Mouse (Mus musculus) stomach, embryonic 15.5 days (tissue): ENCODE results near the gene Grm4. TPM values are rescaled to one million over a fixed set of nuclear protein-coding genes. Genes with fewer than 3 reads are reported as not detected.
A peak's percentile ranks its signal among the peaks of the same experiment; 100 is the strongest.

ENCODE experiments used
- ATAC-seq: fragments of 200-750 bp; cut with Nextera tagmentation; 2 replicates; pipeline ENCODE4 v1.8.0; 2017; ENCODE audit warnings: low read depth, moderate number of reproducible peaks, moderate TSS enrichment; ENCODE audit not compliant: insufficient read depth, low FRiP score
- H3K27ac ChIP-seq: fragments of 300-500 bp; sonication (generic); 2 replicates; pipeline ENCODE4 v1.5.1; 2015; ENCODE audit warnings: mild to moderate bottlenecking, inconsistent platforms
- H3K27me3 ChIP-seq: fragments of 300-500 bp; sonication (generic); replicated peaks from 2 replicates; pipeline ENCODE4 v1.6.1; 2015; ENCODE audit warnings: inconsistent platforms
- H3K36me3 ChIP-seq: fragments of 300-500 bp; sonication (generic); 2 replicates; pipeline ENCODE4 v1.6.1; 2015; ENCODE audit warnings: inconsistent platforms
- H3K4me1 ChIP-seq: fragments of 300-500 bp; sonication (generic); 2 replicates; pipeline ENCODE4 v1.6.1; 2015; ENCODE audit warnings: inconsistent platforms
- H3K4me2 ChIP-seq: fragments of 300-500 bp; sonication (generic); 2 replicates; pipeline ENCODE4 v1.6.1; 2015; ENCODE audit warnings: mild to moderate bottlenecking, inconsistent platforms
- H3K4me3 ChIP-seq: fragments of 300-500 bp; sonication (generic); replicated peaks from 2 replicates; pipeline ENCODE4 v1.5.1; 2015; ENCODE audit warnings: inconsistent platforms
- H3K9ac ChIP-seq: fragments of 300-500 bp; sonication (generic); 2 replicates; pipeline ENCODE4 v1.6.1; 2015; ENCODE audit warnings: inconsistent platforms
- H3K9me3 ChIP-seq: fragments of 300-500 bp; sonication (generic); 2 replicates; pipeline ENCODE4 v1.6.1; 2016; ENCODE audit warnings: inconsistent platforms
- WGBS: fragments of 180-500 bp; shearing (Covaris S2); methylation state at CpG from one replicate; pipeline ENCODE4 v1.1.7; 2015; 5-methylcytosine and 5-hydroxymethylcytosine counted together
- polyA plus RNA-seq: library from polyadenylated mRNA; unstranded; fragments of >200 nt; fragmentation: Nextera tagmentation; extraction: Ambion mirVana; gene quantifications from 2 replicates; pipeline ENCODE4 v1.2.1, GENCODE M21; 2015

Gene Grm4
- polyA plus RNA-seq, 1 experiment from 2014 or later, result 0.35 TPM

DNA sequence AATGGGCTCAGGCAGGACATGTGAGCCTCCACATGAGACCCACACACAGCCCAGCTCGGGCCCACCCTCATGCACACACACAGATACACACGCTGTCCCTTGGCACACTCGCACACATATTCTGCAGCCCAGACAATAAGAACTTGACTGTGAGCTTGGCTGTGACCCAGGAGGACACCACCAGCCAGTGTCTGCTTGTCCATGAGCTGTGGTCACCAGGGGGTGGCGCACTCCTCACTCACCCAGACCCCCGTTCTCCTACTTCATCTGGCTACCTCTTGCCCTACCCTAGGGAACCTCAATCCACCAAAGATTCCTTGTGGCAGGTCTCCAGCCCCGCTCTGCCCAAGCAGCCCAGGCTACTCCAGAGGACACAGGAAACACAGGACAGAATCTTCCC lies 72.5 kb downstream of the Grm4 start:
- H3K4me3 ChIP-seq, result no peak overlapping the region
- H3K9me3 ChIP-seq, result no peaks in the 10 kb centered on the region
- 65% methylated on average over 6 of the region's 6 CpGs for WGBS
- no peaks in the 10 kb centered on the region for H3K36me3 ChIP-seq
- H3K27me3 ChIP-seq, result no peaks in the 10 kb centered on the region
- H3K27ac ChIP-seq, result no peak overlapping the region
- H3K4me1 ChIP-seq, result peaks cover 8% of the 10 kb centered on the region; the same call in 1 of the 2 replicates
- ATAC-seq, result no peak
- no peak overlapping the region for H3K4me2 ChIP-seq
- no peak overlapping the region for H3K9ac ChIP-seq

DNA sequence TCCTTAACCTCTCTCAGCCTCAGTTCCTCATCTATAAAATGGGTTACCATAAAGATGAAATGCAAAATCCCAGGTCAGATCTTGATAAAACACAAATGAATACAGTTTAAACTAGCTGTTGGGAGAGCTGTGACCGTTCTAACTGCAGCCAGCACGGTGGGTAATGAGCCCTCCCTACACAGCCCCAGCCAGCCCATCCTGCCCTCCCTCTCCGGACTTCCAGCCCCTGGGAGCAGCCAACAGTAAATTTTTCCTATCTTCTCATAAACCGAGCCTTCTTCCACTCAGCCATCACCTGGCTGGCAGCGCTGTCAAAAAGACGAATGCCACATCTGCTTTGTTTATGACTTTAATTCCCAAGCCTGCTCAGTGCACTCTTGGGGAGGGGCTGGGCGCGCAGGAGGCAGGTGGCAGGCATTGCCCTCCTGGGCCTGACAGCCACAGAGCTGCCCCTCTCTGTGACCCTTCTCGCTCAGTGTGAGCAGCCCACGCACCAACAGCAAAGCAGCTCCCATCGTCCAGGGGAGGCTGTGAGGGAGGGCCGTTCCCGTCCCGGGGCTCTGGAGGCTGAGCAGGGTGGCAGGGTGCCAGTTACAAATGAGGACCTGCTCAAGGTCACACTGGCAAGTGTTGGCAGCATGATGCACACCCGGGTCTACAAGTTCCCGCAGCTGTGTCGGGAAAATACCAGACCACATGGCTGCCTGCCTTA lies 75.7 kb downstream of the Grm4 start:
- H3K36me3 ChIP-seq, result no peaks in the 10 kb centered on the region
- no peaks in the 10 kb centered on the region for H3K9me3 ChIP-seq
- H3K4me1 ChIP-seq, result peaks cover 8% of the 10 kb centered on the region; the same call in 1 of the 2 replicates
- no peak overlapping the region for H3K27ac ChIP-seq
- ATAC-seq, result no peak
- H3K4me3 ChIP-seq, result no peak overlapping the region
- no peak overlapping the region for H3K9ac ChIP-seq
- no peaks in the 10 kb centered on the region for H3K27me3 ChIP-seq
- 38% methylated on average over 17 of the region's 17 CpGs for WGBS
- no peak overlapping the region for H3K4me2 ChIP-seq

DNA sequence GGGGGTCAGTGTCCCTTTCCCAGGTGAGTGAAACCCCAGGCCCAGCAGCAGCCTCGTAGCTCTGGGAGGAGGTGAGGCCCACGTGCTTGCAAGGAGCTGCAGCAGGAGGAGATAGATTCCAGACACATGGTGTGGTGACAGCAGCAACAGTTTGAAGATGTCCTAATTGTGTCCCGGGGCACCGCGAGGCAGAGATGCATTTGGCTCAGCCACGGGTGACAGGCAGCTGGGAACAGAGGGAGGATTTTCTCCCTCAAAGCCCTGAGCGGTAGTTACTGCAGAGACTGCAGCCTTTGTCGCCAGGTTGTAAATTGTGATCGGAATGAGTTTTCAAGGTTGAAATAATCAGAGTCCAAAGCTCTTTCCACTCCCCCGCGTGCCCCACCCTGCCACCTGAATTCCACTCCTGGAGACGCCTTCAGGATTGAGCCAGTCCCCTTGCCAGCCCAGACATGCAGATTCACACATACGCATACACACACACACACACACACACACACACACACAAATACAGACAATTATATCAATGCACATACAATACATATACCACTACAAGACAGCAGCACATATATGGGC lies 78.6 kb downstream of the Grm4 start:
- H3K36me3 ChIP-seq, result no peaks in the 10 kb centered on the region
- ATAC-seq, result no peak
- no peaks in the 10 kb centered on the region for H3K9me3 ChIP-seq
- no peak overlapping the region for H3K4me3 ChIP-seq
- no peak overlapping the region for H3K4me2 ChIP-seq
- H3K9ac ChIP-seq, result no peak overlapping the region
- peak overlapping the region; percentile 7; the same call in 1 of the 2 replicates for H3K27ac ChIP-seq
- WGBS, result 36% methylated on average over 13 of the region's 13 CpGs
- H3K27me3 ChIP-seq, result no peaks in the 10 kb centered on the region
- H3K4me1 ChIP-seq, result peaks cover 8% of the 10 kb centered on the region; the same call in 1 of the 2 replicates

DNA sequence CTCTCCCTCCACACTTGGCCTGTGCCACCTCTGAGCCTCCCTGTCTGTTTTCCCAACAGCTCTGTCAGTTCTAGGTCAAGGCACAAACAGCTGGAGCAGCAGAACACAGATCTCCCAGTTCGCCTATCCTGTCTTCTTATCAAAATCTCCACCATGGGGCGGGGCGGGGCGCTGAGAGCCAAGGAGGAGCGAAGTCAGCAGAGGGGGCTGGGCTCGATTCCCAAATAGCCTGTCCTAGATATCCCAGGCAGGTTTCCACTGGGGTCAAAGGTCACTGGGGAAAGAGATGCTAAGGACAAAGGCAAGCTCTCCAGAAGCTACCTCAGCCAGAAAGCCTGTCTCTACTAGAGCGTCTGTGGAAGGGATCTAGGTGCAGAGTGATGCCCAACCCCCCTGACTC lies 79.4 kb downstream of the Grm4 start:
- H3K27me3 ChIP-seq, result no peaks in the 10 kb centered on the region
- H3K9ac ChIP-seq, result no peak overlapping the region
- H3K9me3 ChIP-seq, result no peaks in the 10 kb centered on the region
- H3K4me2 ChIP-seq, result no peak overlapping the region
- ATAC-seq, result no peak
- H3K27ac ChIP-seq, result no peak overlapping the region
- 52% methylated on average over 7 of the region's 7 CpGs for WGBS
- no peaks in the 10 kb centered on the region for H3K36me3 ChIP-seq
- peaks cover 8% of the 10 kb centered on the region; the same call in 1 of the 2 replicates for H3K4me1 ChIP-seq
- no peak overlapping the region for H3K4me3 ChIP-seq

DNA sequence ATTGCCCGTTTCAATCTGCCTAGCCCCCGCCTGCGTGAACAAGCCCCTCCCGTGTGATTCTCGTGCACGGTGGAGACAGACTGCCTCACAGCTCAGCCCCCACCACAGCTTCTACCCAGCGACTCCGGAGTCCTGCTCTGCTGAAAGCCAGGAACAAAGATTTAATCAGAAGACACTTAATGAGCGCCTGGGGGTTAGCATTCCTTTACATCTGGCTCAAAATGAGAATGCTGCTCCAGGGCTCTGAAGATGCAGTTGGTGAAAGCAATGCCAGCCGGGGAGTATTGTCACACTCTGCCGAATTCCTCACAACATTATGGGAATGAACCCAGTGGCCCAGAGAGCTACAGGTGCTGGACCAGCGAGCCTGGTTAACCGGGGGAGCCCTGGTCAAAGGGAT lies 85.4 kb downstream of the Grm4 start:
- Histone ChIP-seq H3K36me3 (no peaks in the 10 kb centered on the region), H3K27ac (no peak overlapping the region), H3K4me2 (no peak overlapping the region), H3K9ac (no peak overlapping the region), H3K4me1 (no peaks in the 10 kb centered on the region), H3K4me3 (no peak overlapping the region), H3K27me3 (no peaks in the 10 kb centered on the region), H3K9me3 (no peaks in the 10 kb centered on the region)
- no peak for ATAC-seq
- 55% methylated on average over 13 of the region's 13 CpGs for WGBS

DNA sequence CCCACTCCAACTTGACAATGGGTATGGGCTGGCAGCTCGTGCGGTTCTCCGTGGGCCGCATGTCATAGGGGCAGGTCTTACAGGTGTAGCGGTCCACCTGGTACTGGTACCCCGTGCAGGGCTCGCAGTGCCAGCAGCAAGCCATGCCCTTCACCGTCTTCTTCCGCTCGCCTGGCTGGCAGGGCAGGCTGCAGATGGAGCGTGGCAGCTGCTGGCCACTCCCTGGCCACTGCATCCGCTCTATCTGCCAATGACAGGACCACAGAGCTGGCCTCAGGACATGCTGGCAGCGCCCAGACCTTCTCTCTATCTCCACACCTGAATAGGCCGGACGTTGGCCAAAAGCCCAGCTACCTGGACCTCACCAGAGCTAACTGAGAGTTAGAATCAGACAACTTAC lies 86.0 kb downstream of the Grm4 start:
- ATAC-seq, result no peak

DNA sequence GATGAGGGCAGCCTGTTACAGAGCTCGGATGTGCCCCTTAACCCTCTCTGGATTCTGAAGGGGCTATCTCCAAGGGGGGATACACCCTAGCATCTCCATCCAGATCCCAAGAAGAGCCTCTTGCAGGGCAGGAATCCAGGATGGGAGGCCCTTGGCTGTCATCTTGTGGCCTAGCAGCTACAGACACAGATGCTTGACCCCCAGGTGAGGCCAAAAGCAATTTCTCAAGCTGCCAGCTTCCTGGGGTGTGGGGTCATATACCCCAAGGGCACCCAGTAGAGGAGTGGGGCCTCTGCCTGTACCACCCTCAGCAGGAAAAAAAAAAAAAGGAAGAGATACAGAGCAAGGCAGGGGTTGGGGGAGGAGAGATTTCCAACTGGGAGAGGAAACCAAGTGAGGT lies 87.1 kb downstream of the Grm4 start:
- H3K4me3 ChIP-seq, result no peak overlapping the region
- no peak overlapping the region for H3K9ac ChIP-seq
- no peaks in the 10 kb centered on the region for H3K4me1 ChIP-seq
- no peak overlapping the region for H3K27ac ChIP-seq
- H3K27me3 ChIP-seq, result no peaks in the 10 kb centered on the region
- H3K36me3 ChIP-seq, result no peaks in the 10 kb centered on the region
- WGBS, result 70% methylated on average over 1 of the region's 1 CpGs
- no peak for ATAC-seq
- no peak overlapping the region for H3K4me2 ChIP-seq
- no peaks in the 10 kb centered on the region for H3K9me3 ChIP-seq

More for the DNA sequence above, 86.0 kb downstream of the Grm4 start:
- Histone ChIP-seq H3K4me2 (no peak overlapping the region), H3K27ac (no peak overlapping the region), H3K9ac (no peak overlapping the region), H3K4me3 (no peak overlapping the region), H3K36me3 (no peaks in the 10 kb centered on the region), H3K4me1 (no peaks in the 10 kb centered on the region), H3K9me3 (no peaks in the 10 kb centered on the region), H3K27me3 (no peaks in the 10 kb centered on the region)
- 92% methylated on average over 15 of the region's 15 CpGs for WGBS

DNA sequence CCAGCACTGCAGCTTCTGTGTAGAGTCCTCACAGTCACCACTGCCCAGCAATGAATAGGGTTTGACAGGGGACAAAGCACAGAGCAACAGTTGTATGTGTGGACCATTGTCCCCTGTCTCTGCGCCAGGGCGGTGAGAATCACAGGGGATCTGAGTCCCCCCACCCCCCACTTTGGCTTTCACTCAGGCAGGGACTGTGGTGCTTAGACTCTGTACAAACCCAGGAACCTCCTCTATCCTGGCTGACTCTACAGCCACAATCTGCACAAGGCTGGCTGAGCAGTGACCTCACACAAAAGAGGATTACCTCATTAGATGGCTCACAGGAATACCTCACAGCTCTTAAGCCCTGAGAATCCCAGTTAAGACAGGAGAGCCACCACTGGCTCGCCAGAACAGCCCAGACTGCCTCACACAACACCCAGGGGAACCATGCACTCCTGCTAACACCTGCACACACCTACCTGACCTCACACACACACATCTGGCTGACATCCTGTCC lies 88.0 kb downstream of the Grm4 start:
- H3K9me3 ChIP-seq, result no peaks in the 10 kb centered on the region; the same call in 1 of the 2 replicates
- H3K36me3 ChIP-seq, result no peaks in the 10 kb centered on the region
- no peak overlapping the region for H3K9ac ChIP-seq
- H3K4me3 ChIP-seq, result no peak overlapping the region
- WGBS, result 70% methylated on average over 3 of the region's 3 CpGs
- H3K4me2 ChIP-seq, result no peak overlapping the region
- ATAC-seq, result no peak
- H3K4me1 ChIP-seq, result no peaks in the 10 kb centered on the region
- no peak overlapping the region for H3K27ac ChIP-seq
- H3K27me3 ChIP-seq, result no peaks in the 10 kb centered on the region

DNA sequence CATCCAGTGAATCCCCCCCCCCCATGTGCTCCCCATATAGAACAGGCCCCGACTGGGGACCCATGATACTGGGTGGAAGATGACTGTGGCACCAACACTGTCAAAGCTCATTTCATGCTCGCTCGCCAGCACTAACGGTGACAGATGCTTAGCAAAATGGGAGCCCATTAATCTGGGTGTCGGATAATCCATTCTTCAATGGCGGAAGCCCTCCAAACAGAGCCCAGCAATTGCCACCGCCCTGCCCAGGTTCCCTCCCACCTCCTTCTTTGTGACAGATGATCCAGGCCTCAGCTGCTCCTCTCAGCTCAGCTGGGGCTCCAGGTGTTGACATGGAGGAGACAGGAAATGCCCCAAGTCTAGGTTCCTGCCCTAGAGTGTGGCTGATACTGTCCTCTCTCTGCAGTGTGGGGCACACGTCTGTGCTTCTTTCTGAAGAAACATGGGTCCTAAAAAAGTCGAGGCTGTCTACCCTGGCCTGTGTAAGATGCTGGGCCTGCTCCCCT lies 89.0 kb downstream of the Grm4 start:
- H3K4me2 ChIP-seq, result no peak overlapping the region
- no peaks in the 10 kb centered on the region for H3K36me3 ChIP-seq
- H3K9ac ChIP-seq, result no peak overlapping the region
- H3K4me3 ChIP-seq, result no peak overlapping the region
- no peaks in the 10 kb centered on the region for H3K4me1 ChIP-seq
- WGBS, result 45% methylated on average over 9 of the region's 9 CpGs
- no peak for ATAC-seq
- H3K27ac ChIP-seq, result no peak overlapping the region
- no peaks in the 10 kb centered on the region for H3K27me3 ChIP-seq
- no peaks in the 10 kb centered on the region; the same call in 1 of the 2 replicates for H3K9me3 ChIP-seq

DNA sequence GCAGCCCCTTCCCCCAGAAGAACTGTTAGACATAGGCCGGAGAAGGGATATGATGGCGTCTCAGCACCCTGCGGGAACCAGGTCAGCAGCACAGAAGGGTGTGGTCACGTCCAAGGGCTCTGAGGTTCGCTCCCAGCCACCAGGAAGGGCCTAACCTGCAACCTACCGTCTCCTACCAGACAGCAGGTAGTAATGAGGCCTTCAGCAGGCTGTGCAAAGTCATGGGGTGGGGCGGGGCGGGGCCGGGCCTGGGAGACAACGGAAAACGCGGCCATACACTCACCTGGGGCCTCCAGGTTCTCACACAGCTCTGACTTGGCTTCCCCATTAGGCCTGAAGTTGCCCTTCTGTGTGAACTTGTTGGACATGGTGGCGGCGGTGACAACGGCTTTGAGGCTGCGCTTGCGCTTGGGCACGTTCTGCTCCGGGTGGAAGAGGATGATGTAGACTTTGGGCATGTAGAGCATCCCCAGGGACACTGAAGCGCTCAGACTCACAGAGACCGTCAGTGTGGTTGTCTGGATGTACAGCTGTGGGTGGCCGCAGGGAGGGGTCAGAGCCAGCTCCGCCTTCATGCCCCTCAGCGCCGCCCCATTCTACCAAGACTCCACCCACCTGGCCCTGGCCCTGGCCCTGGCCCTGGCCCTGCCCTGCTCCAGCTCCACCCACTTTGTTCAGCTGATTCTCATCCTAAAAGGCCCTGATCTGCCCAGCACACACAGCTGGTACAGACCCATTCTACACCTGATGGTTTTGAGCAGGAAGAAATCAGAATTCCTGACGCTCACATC lies 90.0 kb downstream of the Grm4 start:
- Histone ChIP-seq H3K4me3 (no peak overlapping the region), H3K27me3 (no peaks in the 10 kb centered on the region), H3K4me1 (no peaks in the 10 kb centered on the region), H3K27ac (no peak overlapping the region), H3K36me3 (no peaks in the 10 kb centered on the region), H3K9me3 (no peaks in the 10 kb centered on the region; the same call in 1 of the 2 replicates), H3K9ac (no peak overlapping the region), H3K4me2 (no peak overlapping the region)
- WGBS, result 81% methylated on average over 26 of the region's 26 CpGs
- no peak for ATAC-seq

DNA sequence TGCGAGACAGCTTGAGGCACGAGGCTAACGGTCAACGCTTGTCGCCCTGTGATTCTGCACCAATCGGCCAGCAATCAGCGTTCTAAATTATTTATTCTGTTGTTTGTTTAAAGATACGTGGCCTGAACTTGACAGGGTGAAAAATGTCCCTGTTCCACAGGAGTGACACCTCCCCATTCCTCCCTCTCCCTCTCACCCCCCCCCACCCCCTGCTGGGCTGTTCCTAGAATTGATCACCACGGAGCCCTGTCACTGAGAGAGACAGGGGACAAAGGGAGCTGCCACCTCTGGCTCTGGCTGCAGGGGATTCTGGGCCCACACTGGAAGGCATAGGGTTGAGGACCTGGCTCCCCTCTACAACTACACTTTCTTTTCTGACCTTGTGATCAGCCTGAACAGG lies 91.4 kb downstream of the Grm4 start:
- Histone ChIP-seq H3K36me3 (no peaks in the 10 kb centered on the region), H3K4me2 (no peak overlapping the region), H3K4me3 (no peak overlapping the region), H3K27me3 (no peaks in the 10 kb centered on the region), H3K4me1 (no peaks in the 10 kb centered on the region), H3K27ac (no peak overlapping the region), H3K9ac (no peak overlapping the region), H3K9me3 (no peaks in the 10 kb centered on the region; the same call in 1 of the 2 replicates)
- 11% methylated on average over 9 of the region's 9 CpGs for WGBS
- no peak for ATAC-seq

DNA sequence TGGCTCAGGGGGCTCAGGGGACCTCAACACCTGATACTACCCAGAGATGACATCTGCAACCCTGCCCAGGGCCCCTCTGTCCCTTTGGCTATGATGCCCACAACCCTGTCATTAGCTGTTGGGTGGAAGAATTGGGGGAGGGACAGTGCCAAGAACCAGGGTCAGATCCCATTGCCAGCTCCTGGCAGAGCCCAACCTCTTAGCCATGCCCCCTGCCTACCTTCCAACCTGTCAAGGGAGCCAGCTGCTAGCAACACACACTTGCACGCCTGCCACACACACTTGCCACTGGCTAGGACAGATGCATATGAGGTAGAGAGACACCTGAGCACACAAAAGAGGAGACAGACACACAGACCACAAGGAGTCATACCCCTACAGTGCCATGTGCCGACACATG lies 96.2 kb downstream of the Grm4 start:
- H3K36me3 ChIP-seq, result no peaks in the 10 kb centered on the region
- no peak overlapping the region for H3K27ac ChIP-seq
- no peak for ATAC-seq
- no peak overlapping the region for H3K4me2 ChIP-seq
- H3K9ac ChIP-seq, result no peak overlapping the region
- WGBS, result 73% methylated on average over 2 of the region's 2 CpGs
- H3K4me3 ChIP-seq, result no peak overlapping the region
- no peaks in the 10 kb centered on the region for H3K27me3 ChIP-seq
- H3K9me3 ChIP-seq, result no peaks in the 10 kb centered on the region; the same call in 1 of the 2 replicates
- peaks cover 16% of the 10 kb centered on the region; the same call in 1 of the 2 replicates for H3K4me1 ChIP-seq
